Mouse (Mus musculus) megakaryocyte, embryonic 14.5 days (primary cell): ENCODE measurements around the gene Csrnp3. TPM values are rescaled to one million over a fixed set of nuclear protein-coding genes. Genes with fewer than 3 reads are reported as not detected.
"Not testable (repeated sequence)": the region's sequence is repeated elsewhere in the genome, so short reads cannot be mapped to it uniquely, and the experiment has no call there.

Experiments used
- H3K27me3 ChIP-seq: replicated peaks from 2 replicates; pipeline ENCODE3; 2012; ENCODE audit warnings: inconsistent platforms
- H3K36me3 ChIP-seq: replicated peaks from 2 replicates; pipeline ENCODE3; 2012; ENCODE audit warnings: low read length, inconsistent platforms, mixed read lengths
- H3K4me1 ChIP-seq: 2 replicates; pipeline ENCODE4 v1.6.1; 2012; ENCODE audit warnings: inconsistent platforms
- H3K4me3 ChIP-seq: replicated peaks from 2 replicates; pipeline ENCODE3; 2012; ENCODE audit warnings: moderate library complexity, mild to moderate bottlenecking, inconsistent platforms
- H3K9me3 ChIP-seq: 2 replicates; pipeline ENCODE4 v1.6.1; 2012; ENCODE audit warnings: inconsistent platforms
- FLI1 ChIP-seq: IDR thresholded peaks from 2 replicates; pipeline ENCODE4 v1.6.1; 2012; ENCODE audit warnings: low read length, inconsistent platforms, mixed read lengths
- GATA1 ChIP-seq: IDR thresholded peaks from 3 replicates; pipeline ENCODE4 v1.6.1; 2012; ENCODE audit warnings: mixed read lengths, low read length, inconsistent platforms, borderline replicate concordance
- polyA plus RNA-seq: library from polyadenylated mRNA; stranded (reverse); fragments of >175 nt; gene quantifications from 2 replicates; pipeline ENCODE4 v1.2.3, GENCODE M21; 2012; ENCODE audit warnings: low replicate concordance; ENCODE audit not compliant: insufficient read depth

Gene Csrnp3
- polyA plus RNA-seq, 1 experiment = not detected

- no peak overlapping the region for H3K4me3 ChIP-seq
- TF ChIP-seq GATA1 (no peak), FLI1 (no peak)
- H3K4me1 ChIP-seq = no peaks in the 10 kb centered on the region
- H3K9me3 ChIP-seq = peaks cover 17% of the 10 kb centered on the region
- H3K27me3 ChIP-seq = no peaks in the 10 kb centered on the region
- H3K36me3 ChIP-seq = no peaks in the 10 kb centered on the region
These were observed 12.7 kb upstream of the Csrnp3 start for GRCm38 (mm10) chr2:65832738-65833395.

- Histone ChIP-seq H3K9me3 (peaks cover 17% of the 10 kb centered on the region), H3K36me3 (no peaks in the 10 kb centered on the region), H3K27me3 (no peaks in the 10 kb centered on the region), H3K4me1 (no peaks in the 10 kb centered on the region), H3K4me3 (no peak overlapping the region)
- TF ChIP-seq FLI1 = no peak
- TF ChIP-seq GATA1 = no peak
These were observed 12.1 kb upstream of the Csrnp3 start for GRCm38 (mm10) chr2:65833421-65833820.

GRCm38 (mm10) chr2:65841606-65842005 is 4.0 kb upstream of the Csrnp3 start:
- TF ChIP-seq FLI1 = no peak
- TF ChIP-seq GATA1 = no peak
- H3K9me3 ChIP-seq = peaks cover 10% of the 10 kb centered on the region; the same call in 1 of the 2 replicates

GRCm38 (mm10) chr2:65842356-65842755 is 3.2 kb upstream of the Csrnp3 start:
- no peaks in the 10 kb centered on the region for H3K36me3 ChIP-seq
- H3K4me1 ChIP-seq = no peaks in the 10 kb centered on the region
- no peaks in the 10 kb centered on the region for H3K27me3 ChIP-seq
- H3K4me3 ChIP-seq = no peak overlapping the region
- TF ChIP-seq FLI1 = no peak
- TF ChIP-seq GATA1 = no peak
- H3K9me3 ChIP-seq = peaks cover 3% of the 10 kb centered on the region; the same call in 1 of the 2 replicates

More at GRCm38 (mm10) chr2:65841606-65842005, 4.0 kb upstream of the Csrnp3 start:
- H3K36me3 ChIP-seq = no peaks in the 10 kb centered on the region
- H3K27me3 ChIP-seq = no peaks in the 10 kb centered on the region
- H3K4me3 ChIP-seq = no peak overlapping the region
- H3K4me1 ChIP-seq = no peaks in the 10 kb centered on the region

- no peaks in the 10 kb centered on the region for H3K4me1 ChIP-seq
- H3K9me3 ChIP-seq = peaks cover 3% of the 10 kb centered on the region; the same call in 1 of the 2 replicates
- H3K4me3 ChIP-seq = peak overlapping the region; percentile 78
- H3K27me3 ChIP-seq = no peaks in the 10 kb centered on the region
- H3K36me3 ChIP-seq = no peaks in the 10 kb centered on the region
- TF ChIP-seq GATA1 (no peak), FLI1 (no peak)
These were observed 611 bp downstream of the Csrnp3 start for GRCm38 (mm10) chr2:65846000-65846755.

GRCm38 (mm10) chr2:65847463-65848110 is 2.0 kb downstream of the Csrnp3 start:
- Histone ChIP-seq H3K9me3 (peaks cover 3% of the 10 kb centered on the region; the same call in 1 of the 2 replicates), H3K4me3 (no peak overlapping the region), H3K27me3 (no peaks in the 10 kb centered on the region), H3K4me1 (no peaks in the 10 kb centered on the region), H3K36me3 (no peaks in the 10 kb centered on the region)
- TF ChIP-seq FLI1 (no peak), GATA1 (no peak)

- Histone ChIP-seq H3K27me3 (no peaks in the 10 kb centered on the region), H3K4me1 (no peaks in the 10 kb centered on the region), H3K36me3 (no peaks in the 10 kb centered on the region), H3K4me3 (no peak overlapping the region), H3K9me3 (peaks cover 3% of the 10 kb centered on the region; the same call in 1 of the 2 replicates)
- TF ChIP-seq GATA1 (no peak), FLI1 (no peak)
These were observed 3.1 kb downstream of the Csrnp3 start for GRCm38 (mm10) chr2:65848706-65849105.

GRCm38 (mm10) chr2:65850282-65850681 is 4.7 kb downstream of the Csrnp3 start:
- H3K9me3 ChIP-seq, H3K4me3 ChIP-seq, H3K4me1 ChIP-seq, H3K27me3 ChIP-seq, H3K36me3 ChIP-seq: not testable (repeated sequence)

- H3K4me3 ChIP-seq = no peak overlapping the region
- no peaks in the 10 kb centered on the region for H3K27me3 ChIP-seq
- no peak for TF ChIP-seq GATA1
- no peak for TF ChIP-seq FLI1
- H3K4me1 ChIP-seq = no peaks in the 10 kb centered on the region
- H3K36me3 ChIP-seq = no peaks in the 10 kb centered on the region
- peaks cover 6% of the 10 kb centered on the region for H3K9me3 ChIP-seq
These were observed 11.2 kb downstream of the Csrnp3 start for GRCm38 (mm10) chr2:65856791-65857190.
